Mouse (Mus musculus) E14TG2a.4 (cell line): ENCODE results near the gene Dnal1.

Experiments
- CTCF ChIP-seq: conservative IDR thresholded peaks from 2 replicates; pipeline ENCODE4 v1.5.1; 2014; ENCODE audit warnings: low read length
- NANOG ChIP-seq: IDR thresholded peaks from 2 replicates; pipeline ENCODE4 v1.6.1; 2014; ENCODE audit warnings: borderline replicate concordance, low read length, mixed read lengths
- POU5F1 ChIP-seq: IDR thresholded peaks from 2 replicates; pipeline ENCODE4 v1.6.1; 2014; ENCODE audit warnings: low read length, borderline replicate concordance

- TF ChIP-seq CTCF (no peak), POU5F1 (no peak), NANOG (no peak)
These were observed 46.3 kb downstream of the Dnal1 start for GRCm38 (mm10) chr12:84160491-84160890.
